Mouse (Mus musculus) embryonic fibroblast, embryonic 13.5 days (primary cell): ENCODE results near the gene Pex5l.

Experiments
- CTCF ChIP-seq: IDR thresholded peaks from 2 replicates; pipeline ENCODE4 v1.5.1; 2011; ENCODE audit warnings: mild to moderate bottlenecking, control low read depth, low read length, moderate library complexity, borderline replicate concordance; ENCODE audit not compliant: insufficient read depth
- POLR2A ChIP-seq: IDR thresholded peaks from 2 replicates; pipeline ENCODE4 v1.6.1; 2011; ENCODE audit warnings: low read depth, mild to moderate bottlenecking, control low read depth, low read length, moderate library complexity

- TF ChIP-seq CTCF (no peak), POLR2A (no peak)
These were observed 172.8 kb downstream of the Pex5l start for GRCm38 (mm10) chr3:32970257-32970656.
